Mouse (Mus musculus): Measurements from ENCODE around the gene Tmtc2.

- no peak for TF ChIP-seq CTCF (IDR thresholded peaks at IDR 0.05; ENCODE audit: extremely low read depth, insufficient read depth, low read length)
- TF ChIP-seq POLR2A (IDR thresholded peaks at IDR 0.05; ENCODE audit: extremely low read depth, insufficient read depth, low read length), result no peak
Measured at GRCm38 (mm10) chr10:105405856-105406527, 168.3 kb downstream of the Tmtc2 start.

All from cortical plate, adult 2 months (tissue).